Mouse (Mus musculus): Measurements from ENCODE around the gene Mei4. TPM values are rescaled to one million over a fixed set of nuclear protein-coding genes. Genes with fewer than 3 reads are reported as not detected.

Mei4 gene
- polyA plus RNA-seq, 1 experiment = 0.69 TPM

DNA sequence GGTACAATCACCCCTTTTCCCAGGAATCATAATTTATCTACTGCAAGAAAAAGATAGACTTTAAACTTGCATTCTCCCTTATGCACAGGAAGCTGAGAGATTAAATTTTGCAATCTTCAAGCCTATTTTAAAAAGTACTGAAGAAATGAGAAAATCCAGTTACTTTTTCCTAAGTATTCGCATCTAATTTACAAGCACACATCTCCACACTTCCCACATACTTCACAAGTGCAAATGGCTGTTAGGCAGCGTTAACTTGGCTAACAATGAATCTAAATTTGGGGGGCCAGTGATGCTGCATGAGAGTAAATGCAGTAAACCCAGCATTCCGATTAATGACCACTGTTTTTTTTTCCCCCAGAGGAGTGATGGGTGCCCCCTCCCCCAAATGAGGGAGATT is 232.9 kb downstream of the Mei4 start:
- no peak overlapping the region for H3K27ac ChIP-seq (ENCODE audit: insufficient read depth, low read length)
- TF ChIP-seq POLR2A (IDR thresholded peaks at IDR 0.05; ENCODE audit: extremely low read depth, insufficient read depth, low read length) (no peak), CTCF (IDR thresholded peaks at IDR 0.05; ENCODE audit: extremely low read depth, insufficient read depth, low read length) (no peak)
- H3K4me3 ChIP-seq (ENCODE audit: insufficient read depth, low read length) = no peak overlapping the region
- no peaks in the 10 kb centered on the region for H3K4me1 ChIP-seq (ENCODE audit: control insufficient read depth, insufficient read depth, low read length)

DNA sequence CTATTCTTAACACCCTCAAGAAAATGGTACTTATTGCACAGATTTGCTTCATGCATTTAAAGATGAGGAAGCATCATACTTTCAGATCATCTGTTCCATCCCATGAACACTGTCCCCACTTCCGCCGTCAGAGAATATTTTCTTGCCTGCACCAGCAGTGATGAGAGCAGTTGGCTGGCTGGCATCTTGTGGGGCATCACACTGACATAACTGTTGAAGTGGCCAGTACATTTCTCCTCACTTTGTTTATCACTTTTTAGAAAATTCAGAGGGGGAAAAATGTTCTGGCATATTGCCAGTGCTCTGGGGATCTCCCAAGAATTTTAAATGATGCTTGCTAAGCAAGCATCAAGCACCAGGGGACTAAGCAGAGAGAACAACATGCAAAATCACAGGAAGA is 251.4 kb downstream of the Mei4 start:
- no peak overlapping the region for H3K27ac ChIP-seq (ENCODE audit: insufficient read depth, low read length)
- H3K4me3 ChIP-seq (ENCODE audit: insufficient read depth, low read length) = no peak overlapping the region
- H3K4me1 ChIP-seq (ENCODE audit: control insufficient read depth, insufficient read depth, low read length) = no peaks in the 10 kb centered on the region
- TF ChIP-seq POLR2A (IDR thresholded peaks at IDR 0.05; ENCODE audit: extremely low read depth, insufficient read depth, low read length) (no peak), CTCF (IDR thresholded peaks at IDR 0.05; ENCODE audit: extremely low read depth, insufficient read depth, low read length) (no peak)

DNA sequence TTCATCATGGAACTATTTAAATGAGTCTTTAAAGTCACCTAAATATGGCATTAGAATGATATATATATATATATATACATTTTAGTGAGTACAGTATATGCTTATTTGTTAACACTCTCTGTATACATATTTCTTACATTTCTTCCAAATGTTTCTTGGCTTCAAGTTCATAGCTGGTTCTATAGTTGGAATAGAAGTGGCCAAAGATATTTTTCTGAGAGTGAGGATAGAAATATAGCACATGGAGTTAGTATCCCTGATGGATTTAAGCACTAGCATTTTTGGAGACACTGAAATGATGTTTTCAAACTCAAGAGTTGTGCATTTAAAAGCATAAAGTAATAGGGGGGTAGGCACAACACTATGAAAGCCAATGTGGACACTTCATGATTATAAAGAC is 272.6 kb downstream of the Mei4 start:
- Histone ChIP-seq H3K27ac (ENCODE audit: insufficient read depth, low read length) (no peak overlapping the region), H3K4me1 (ENCODE audit: control insufficient read depth, insufficient read depth, low read length) (no peaks in the 10 kb centered on the region), H3K4me3 (ENCODE audit: insufficient read depth, low read length) (no peak overlapping the region)
- TF ChIP-seq POLR2A (IDR thresholded peaks at IDR 0.05; ENCODE audit: extremely low read depth, insufficient read depth, low read length) = no peak
- no peak for TF ChIP-seq CTCF (IDR thresholded peaks at IDR 0.05; ENCODE audit: extremely low read depth, insufficient read depth, low read length)

DNA sequence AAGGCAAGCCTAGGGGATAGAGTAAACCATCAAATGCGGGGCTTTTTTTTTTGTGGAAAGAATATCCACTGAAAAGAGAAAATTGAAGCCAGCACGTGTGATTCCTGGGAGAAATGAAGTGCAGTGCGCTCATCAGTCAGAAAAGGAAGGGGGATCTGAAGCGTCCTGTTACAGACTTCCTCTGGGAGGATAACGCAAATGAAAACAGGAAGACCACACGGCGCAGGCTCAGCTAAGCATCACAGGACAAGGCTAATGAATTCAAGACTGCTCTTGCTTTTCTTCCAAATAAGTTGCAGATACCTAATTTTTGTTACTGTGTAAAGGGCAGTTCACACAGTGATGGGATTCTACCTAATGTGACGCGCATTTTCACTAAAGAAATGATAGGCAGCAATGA is 296.7 kb downstream of the Mei4 start:
- Histone ChIP-seq H3K27ac (ENCODE audit: insufficient read depth, low read length) (no peak overlapping the region), H3K4me3 (ENCODE audit: insufficient read depth, low read length) (no peak overlapping the region), H3K4me1 (ENCODE audit: control insufficient read depth, insufficient read depth, low read length) (no peaks in the 10 kb centered on the region)
- no peak for TF ChIP-seq POLR2A (IDR thresholded peaks at IDR 0.05; ENCODE audit: extremely low read depth, insufficient read depth, low read length)
- TF ChIP-seq CTCF (IDR thresholded peaks at IDR 0.05; ENCODE audit: extremely low read depth, insufficient read depth, low read length) = no peak

DNA sequence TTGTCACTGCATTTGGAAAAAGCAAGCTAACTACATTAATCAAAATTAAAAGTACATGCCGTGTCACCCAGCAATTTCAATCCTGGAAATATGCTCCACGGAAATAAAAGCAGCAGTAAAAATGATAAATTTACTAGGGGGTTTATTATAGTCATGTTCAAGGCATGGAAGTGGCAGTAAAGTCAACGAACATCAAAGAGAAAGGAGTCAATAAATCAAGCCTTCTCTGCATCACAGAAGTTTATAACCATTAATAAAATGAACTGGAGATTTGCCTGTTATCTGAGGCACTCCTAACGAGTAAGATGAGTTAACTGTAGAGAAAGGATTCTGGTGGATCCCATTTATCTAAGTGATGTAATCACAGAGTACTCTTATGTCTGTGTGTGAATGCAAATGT is 298.9 kb downstream of the Mei4 start:
- Histone ChIP-seq H3K4me3 (ENCODE audit: insufficient read depth, low read length) (no peak overlapping the region), H3K4me1 (ENCODE audit: control insufficient read depth, insufficient read depth, low read length) (no peaks in the 10 kb centered on the region), H3K27ac (ENCODE audit: insufficient read depth, low read length) (no peak overlapping the region)
- TF ChIP-seq POLR2A (IDR thresholded peaks at IDR 0.05; ENCODE audit: extremely low read depth, insufficient read depth, low read length) (no peak), CTCF (IDR thresholded peaks at IDR 0.05; ENCODE audit: extremely low read depth, insufficient read depth, low read length) (no peak)

DNA sequence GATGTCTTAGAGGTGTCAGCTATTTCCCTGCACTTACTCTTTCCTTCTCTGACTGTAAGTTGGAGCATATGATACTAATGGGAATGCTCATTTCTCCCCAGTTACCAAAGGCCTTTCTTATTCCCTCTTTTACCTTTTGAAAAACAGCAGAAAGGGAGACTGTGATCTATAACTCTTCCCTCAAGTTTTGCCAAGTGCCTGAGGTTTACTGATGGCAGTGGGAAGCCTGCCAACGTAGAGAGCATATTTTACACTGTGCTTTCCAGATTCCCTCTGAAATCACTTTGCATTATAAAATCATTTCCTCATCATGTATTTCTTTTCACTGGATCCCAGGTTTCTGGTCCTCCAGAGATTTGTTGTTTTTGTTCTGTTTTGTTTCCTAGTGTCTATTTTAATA is 354.5 kb downstream of the Mei4 start:
- H3K27ac ChIP-seq (ENCODE audit: insufficient read depth, low read length) = no peak overlapping the region

DNA sequence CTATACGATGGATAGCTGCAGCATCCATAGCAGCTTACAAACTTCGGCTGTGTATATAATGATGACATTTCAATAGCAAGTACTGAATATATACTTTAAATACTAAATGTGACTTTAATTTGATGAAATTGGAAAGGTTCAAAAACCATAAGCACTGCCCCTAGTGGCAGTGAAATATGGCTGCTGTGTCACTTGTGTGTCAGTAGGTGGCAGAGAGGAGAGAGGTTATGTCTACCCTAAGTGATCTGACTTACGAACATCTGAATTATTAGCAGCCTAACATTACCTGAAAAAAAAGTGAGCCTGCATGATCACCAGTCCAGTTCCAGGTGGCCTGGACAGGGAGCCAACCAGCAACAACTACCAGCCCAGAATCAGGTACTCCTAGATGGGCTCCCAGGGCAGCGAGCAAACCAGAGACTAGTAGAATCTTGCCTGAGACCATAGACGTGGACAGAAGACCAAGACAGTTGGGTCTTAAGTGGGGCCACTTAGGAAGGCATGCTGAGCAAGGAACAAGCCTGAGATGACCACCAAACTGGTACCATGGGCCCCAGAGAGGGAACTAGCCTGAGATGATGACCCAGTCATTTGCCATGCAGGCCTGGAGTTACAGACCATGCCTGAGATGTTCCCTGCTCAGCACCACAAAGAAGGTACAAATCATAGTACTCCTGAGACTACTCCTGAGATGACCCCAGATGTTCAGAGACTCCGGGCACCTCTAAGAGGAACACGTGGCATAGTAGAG is 384.4 kb downstream of the Mei4 start:
- Histone ChIP-seq H3K4me3 (ENCODE audit: insufficient read depth, low read length) (no peak overlapping the region), H3K4me1 (ENCODE audit: control insufficient read depth, insufficient read depth, low read length) (no peaks in the 10 kb centered on the region), H3K27ac (ENCODE audit: insufficient read depth, low read length) (no peak overlapping the region)
- TF ChIP-seq POLR2A (IDR thresholded peaks at IDR 0.05; ENCODE audit: extremely low read depth, insufficient read depth, low read length) (no peak), CTCF (IDR thresholded peaks at IDR 0.05; ENCODE audit: extremely low read depth, insufficient read depth, low read length) (peak; percentile 50; the same call in 1 of the 2 replicates)

More for the DNA sequence above, 354.5 kb downstream of the Mei4 start:
- Histone ChIP-seq H3K4me1 (ENCODE audit: control insufficient read depth, insufficient read depth, low read length) (no peaks in the 10 kb centered on the region), H3K4me3 (ENCODE audit: insufficient read depth, low read length) (no peak overlapping the region)
- TF ChIP-seq POLR2A (IDR thresholded peaks at IDR 0.05; ENCODE audit: extremely low read depth, insufficient read depth, low read length) (no peak), CTCF (IDR thresholded peaks at IDR 0.05; ENCODE audit: extremely low read depth, insufficient read depth, low read length) (no peak)

Other genes starting within 250 kb of the Mei4 start
- 3.8 and 5.9 TPM in 2 replicates for gene Htr1b, start 229.8 kb upstream of the Mei4 start, polyA plus RNA-seq (2012; rRNA removed)

Data from cortical plate, adult 2 months (tissue).